Mouse (Mus musculus): ENCODE data around the gene Ulk3. TPM values are rescaled to one million over a fixed set of nuclear protein-coding genes. Genes with fewer than 3 reads are reported as not detected.

The Ulk3 gene
- polyA plus RNA-seq (2017; shearing (Covaris generic)) = 69.7 TPM

GRCm38 (mm10) chr9:57589224-57590126, at the start of gene Ulk3:
Gene Ulk3 (plus strand): TSS chr9:57589452.

GRCm38 (mm10) chr9:57552139-57552887, 36.9 kb upstream of the Ulk3 start, which contains the start of gene Mpi:
Gene Mpi (minus strand): TSS chr9:57552763.

GRCm38 (mm10) chr9:57560861-57561710, 28.2 kb upstream of the Ulk3 start, which contains the start of gene Scamp2:
Gene Scamp2 (plus strand): TSS chr9:57560943.

GRCm38 (mm10) chr9:57606139-57606851, 17.0 kb downstream of the Ulk3 start, which contains the start of gene Cplx3:
Gene Cplx3 (minus strand): TSS chr9:57606281.

GRCm38 (mm10) chr9:57620674-57621073, 31.4 kb downstream of the Ulk3 start, which contains the start of gene Lman1l:
Gene Lman1l (minus strand): TSS chr9:57620774.

Other genes starting within 250 kb of the Ulk3 start
- gene Ppcdc, start 149.3 kb upstream of the Ulk3 start, polyA plus RNA-seq (2017; shearing (Covaris generic)) = 155 TPM
- 0.10 TPM for gene Scamp5, start 121.4 kb upstream of the Ulk3 start, polyA plus RNA-seq (2017; shearing (Covaris generic))
- not detected for gene Rpp25, start 85.4 kb upstream of the Ulk3 start, polyA plus RNA-seq (2017; shearing (Covaris generic))
- 213 TPM for gene Cox5a, start 68.2 kb upstream of the Ulk3 start, polyA plus RNA-seq (2017; shearing (Covaris generic))
- gene Fam219b, start 51.9 kb upstream of the Ulk3 start, polyA plus RNA-seq (2017; shearing (Covaris generic)) = 15.4 TPM
- 11.9 TPM for gene Mpi, start 36.7 kb upstream of the Ulk3 start, polyA plus RNA-seq (2017; shearing (Covaris generic))
- gene Scamp2, start 28.5 kb upstream of the Ulk3 start, polyA plus RNA-seq (2017; shearing (Covaris generic)) = 71.5 TPM
- not detected for gene Cplx3, start 16.8 kb downstream of the Ulk3 start, polyA plus RNA-seq (2017; shearing (Covaris generic))
- gene Lman1l, start 31.3 kb downstream of the Ulk3 start, polyA plus RNA-seq (2017; shearing (Covaris generic)) = not detected
- 85.6 TPM for gene Csk, start 64.2 kb downstream of the Ulk3 start, polyA plus RNA-seq (2017; shearing (Covaris generic))
- gene Cyp1a2, start 94.3 kb downstream of the Ulk3 start, polyA plus RNA-seq (2017; shearing (Covaris generic)) = not detected
- gene Cyp1a1, start 98.5 kb downstream of the Ulk3 start, polyA plus RNA-seq (2017; shearing (Covaris generic)) = not detected
- gene Edc3, start 119.1 kb downstream of the Ulk3 start, polyA plus RNA-seq (2017; shearing (Covaris generic)) = 34.0 TPM
- gene Clk3, start 176.4 kb downstream of the Ulk3 start, polyA plus RNA-seq (2017; shearing (Covaris generic)) = 255 TPM
- gene Arid3b, start 247.3 kb downstream of the Ulk3 start, polyA plus RNA-seq (2017; shearing (Covaris generic)) = 67.3 TPM